Mouse (Mus musculus) layer of hippocampus, adult 11-12 months (tissue): ENCODE results near the gene Eif2s3x.
"Not testable (repeated sequence)": the region's sequence is repeated elsewhere in the genome, so short reads cannot be mapped to it uniquely, and the experiment has no call there.

Source experiments
- DNase-seq: peaks from one replicate; pipeline ENCODE4 v3.0.0; 2022; ENCODE audit warnings: low spot score

Eif2s3x gene

DNA sequence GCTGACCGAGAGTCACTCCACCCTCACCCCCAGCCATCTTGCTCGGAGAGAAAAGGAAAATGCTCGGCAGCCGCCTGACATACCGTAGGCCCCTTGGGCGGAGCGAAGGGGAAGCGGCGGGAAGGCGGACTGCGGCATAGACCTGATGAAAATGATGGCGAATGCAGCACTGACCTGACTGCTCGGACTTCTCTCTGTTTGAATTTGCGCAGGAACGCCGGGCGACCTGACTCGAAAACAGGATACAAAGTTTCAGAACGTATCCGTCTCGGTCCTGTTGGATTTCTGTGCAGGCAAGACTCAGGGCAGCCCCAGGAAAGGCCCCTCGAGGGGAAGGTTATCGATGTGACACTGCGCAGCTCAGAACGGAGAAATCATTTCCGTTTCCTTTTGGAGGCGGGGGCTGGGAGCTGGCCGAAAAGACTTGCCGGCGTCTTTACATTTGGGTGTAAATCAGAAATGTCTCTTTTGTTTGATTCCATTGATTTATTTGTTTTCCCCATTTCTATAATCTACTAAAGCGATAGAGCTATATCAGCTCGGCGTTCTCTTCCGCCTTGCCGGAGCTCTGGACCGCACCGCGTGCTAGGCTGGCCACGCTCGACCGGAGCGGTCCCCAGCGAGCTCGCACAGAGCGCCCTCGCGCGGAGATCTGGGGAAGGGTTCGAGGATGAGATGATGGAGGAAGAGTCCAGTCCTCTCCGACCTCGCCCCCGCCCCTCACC, at the start of gene Eif2s3x:
Gene Eif2s3x (minus strand): TSS at position 266 of the 725 bp plus-strand sequence.
- peak; percentile 81 for DNase-seq

DNA sequence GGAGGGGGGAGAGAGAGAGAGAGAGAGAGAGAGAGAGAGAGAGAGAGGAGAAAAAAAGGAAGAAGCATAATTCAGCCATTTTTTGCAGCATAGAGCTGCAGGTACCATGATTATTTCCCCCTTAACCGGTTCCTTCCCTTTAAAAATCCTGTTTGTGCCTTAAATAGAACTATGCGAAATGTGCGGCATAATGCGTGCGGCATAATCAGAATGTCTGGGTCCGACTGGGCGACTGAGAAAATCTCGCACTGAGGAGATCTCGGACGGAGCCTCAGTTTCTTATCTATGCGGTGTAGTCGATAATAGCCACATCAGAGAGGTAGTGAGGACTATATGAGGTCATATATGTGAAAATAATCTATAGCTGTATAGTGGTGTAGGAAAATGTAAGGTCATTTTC, 22.9 kb upstream of the Eif2s3x start:
- DNase-seq, result no peak

DNA sequence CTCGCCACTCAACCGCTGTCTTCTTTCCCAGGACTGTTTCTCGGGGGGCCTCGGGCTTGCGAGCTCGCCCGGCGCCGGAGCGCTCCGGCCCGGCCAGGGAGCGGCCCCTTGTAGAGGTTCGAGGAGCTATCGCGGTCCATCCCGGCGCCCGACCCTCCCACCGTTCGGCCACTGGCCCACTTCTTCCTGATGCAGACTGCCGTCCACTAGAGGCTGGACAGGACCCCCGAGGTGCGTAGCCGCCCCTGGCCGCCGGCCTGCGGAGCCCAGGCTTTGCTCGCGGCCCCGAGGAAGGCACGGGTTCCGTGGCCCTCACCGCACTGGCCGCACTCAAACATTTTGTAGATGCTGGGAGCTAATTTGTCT, 22.5 kb upstream of the Eif2s3x start:
- DNase-seq, result no peak

GRCm38 (mm10) chrX:94234532-94235189, 22.0 kb upstream of the Eif2s3x start, which contains the start of gene Klhl15:
Gene Klhl15, plus strand, starts transcription at chrX:94234599.
- DNase-seq, result peak; percentile 78

DNA sequence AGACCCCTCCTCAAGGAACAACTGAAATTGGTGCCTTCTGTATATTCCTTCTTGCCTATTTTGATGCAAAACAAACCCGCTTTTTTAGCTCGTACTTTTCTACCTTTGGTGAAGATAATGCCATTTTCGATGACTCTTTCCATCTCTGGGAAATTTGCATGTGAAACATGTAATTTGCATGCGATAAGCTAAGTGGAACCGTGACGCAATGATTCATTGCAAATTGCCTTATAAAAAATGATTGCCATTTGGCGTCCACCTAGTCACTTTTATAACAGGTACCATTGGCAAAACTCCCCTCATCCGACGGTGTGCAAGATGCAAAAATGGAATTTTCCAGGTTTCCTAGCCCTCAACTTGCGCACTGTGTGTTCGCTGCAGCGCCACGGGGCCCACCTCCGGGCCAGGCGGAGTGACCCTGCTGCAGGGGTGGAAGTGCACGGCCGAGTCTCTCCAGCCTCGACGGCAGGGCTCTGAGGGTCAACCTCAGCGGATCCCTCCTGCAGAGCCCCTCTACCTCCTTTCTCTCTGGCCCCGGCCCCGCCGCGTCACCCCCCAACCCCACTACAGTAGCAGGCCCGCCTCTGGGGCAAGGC, 21.4 kb upstream of the Eif2s3x start:
- no peak for DNase-seq

DNA sequence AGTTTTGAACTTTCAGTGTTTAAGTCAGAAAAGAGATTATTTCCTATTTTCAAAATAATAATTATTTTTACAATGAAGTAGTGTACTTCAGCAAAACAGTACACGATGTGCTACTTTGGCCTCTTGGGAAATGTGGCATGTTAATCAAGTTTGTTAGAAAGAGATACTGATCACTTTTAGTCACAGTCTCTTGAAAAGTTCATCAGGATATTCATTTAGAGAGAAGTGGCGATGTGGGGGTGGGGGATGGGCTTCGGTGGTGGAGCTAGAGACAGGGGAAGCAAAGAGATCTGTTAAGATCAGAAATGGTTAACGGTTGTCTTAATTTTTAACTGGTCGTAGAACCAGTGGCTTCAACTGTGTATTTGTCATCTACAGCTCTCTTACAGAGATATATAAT, 20.8 kb upstream of the Eif2s3x start:
- no peak for DNase-seq

GRCm38 (mm10) chrX:94213384-94213783, 722 bp upstream of the Eif2s3x start:
- peak; percentile 6 for DNase-seq

DNA sequence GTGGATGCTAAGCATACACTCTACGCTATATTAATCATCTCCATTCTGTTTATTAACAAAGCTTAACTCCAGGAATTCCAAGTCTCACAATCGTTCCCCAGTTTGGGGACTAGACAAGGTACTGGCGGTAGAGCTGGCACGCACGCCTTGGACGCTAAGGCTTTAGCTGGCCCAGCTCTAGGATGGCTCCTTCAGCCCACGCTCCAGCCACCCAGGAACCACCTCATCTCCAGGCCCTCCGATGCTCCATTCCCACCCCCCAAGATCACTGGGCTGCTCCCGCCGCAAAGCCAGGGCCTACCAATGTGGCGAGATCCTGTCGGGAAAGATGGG, 432 bp downstream of the Eif2s3x start:
- no peak for DNase-seq

GRCm38 (mm10) chrX:94197789-94198188, 14.9 kb downstream of the Eif2s3x start:
- no peak for DNase-seq

GRCm38 (mm10) chrX:94193901-94194300, 18.8 kb downstream of the Eif2s3x start:
- not testable (repeated sequence) for DNase-seq

- DNase-seq, result no peak
These were observed 27.5 kb downstream of the Eif2s3x start for GRCm38 (mm10) chrX:94185156-94185555.

DNA sequence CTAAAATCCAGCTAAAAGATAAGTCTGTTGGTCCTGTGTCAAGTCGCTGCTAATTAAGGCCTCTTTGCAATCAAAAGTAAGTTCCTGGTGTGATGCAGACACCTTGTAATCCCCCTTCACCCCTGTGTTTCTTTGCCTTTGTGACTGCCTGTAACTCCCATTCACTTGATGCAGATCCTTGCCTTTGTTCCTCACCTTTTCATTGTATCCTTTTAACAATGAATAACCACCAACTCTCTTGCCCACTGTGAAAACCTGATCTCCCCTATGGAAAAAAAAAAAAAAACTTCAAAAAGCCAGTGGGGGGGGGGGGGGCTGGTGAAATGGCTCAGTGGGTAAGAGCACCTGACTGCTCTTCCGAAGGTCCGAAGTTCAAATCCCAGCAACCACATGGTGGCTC, 28.8 kb downstream of the Eif2s3x start:
- DNase-seq, result no peak

DNA sequence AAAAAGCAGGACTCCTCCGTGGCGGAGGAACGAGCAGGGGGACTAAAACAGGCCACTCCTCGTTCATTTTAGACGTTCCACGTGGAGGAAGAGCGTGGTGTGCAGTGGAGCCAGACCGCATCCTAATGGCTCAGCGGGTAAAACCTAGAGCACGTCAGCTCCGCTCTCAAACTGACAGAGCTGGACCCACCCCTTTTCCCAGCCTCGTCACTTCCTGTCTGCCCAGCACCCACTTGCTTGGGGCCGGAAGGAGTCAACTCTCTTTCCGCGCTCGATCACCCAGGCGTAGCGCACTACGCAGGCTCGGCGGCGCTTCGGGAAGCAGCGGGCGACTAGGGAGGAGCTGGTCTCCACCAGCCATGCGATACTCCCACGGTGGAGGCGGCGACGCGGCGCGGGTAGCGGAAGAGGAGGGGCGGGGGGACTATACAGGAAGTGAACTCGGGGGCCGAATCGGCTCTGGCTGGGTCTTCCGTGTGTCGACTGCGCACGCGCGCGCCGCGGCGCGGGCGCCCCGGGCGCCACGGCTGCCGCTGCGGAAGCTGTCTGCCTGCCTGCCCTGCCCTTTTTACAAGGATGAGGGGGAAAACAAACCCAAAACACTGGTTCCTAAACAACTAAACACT, 34.8 kb downstream of the Eif2s3x start:
- DNase-seq, result peak; percentile 89

GRCm38 (mm10) chrX:94169348-94169747, 43.3 kb downstream of the Eif2s3x start:
- DNase-seq, result no peak

- no peak for DNase-seq
These were observed 60.3 kb downstream of the Eif2s3x start for GRCm38 (mm10) chrX:94152251-94152830.

GRCm38 (mm10) chrX:94150471-94150870, 62.2 kb downstream of the Eif2s3x start:
- DNase-seq, result no peak

- DNase-seq, result no peak
These were observed 70.5 kb downstream of the Eif2s3x start for GRCm38 (mm10) chrX:94142004-94142771.

DNA sequence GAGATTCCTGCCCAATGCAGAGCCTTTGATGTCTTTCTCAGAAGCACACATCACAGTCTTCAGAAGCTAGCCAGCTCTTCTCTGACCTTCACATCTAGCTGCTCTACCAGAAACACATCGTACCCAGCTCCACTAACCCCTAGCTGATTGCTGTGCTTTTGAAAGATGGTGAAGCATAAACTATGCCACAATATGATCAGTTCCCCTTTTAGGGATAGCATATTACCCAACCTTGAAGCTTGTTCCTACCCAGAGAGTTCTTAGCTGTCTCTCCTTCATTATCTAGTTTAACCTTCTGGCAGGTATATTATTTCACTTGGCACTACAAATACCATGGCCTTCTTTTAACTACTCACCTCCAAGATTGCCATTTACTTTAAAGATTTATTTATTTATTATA, 72.6 kb downstream of the Eif2s3x start:
- DNase-seq, result no peak
